Mouse (Mus musculus) midbrain, embryonic 10.5 days (tissue): Measurements from ENCODE around the gene Smap2. TPM values are rescaled to one million over a fixed set of nuclear protein-coding genes. Genes with fewer than 3 reads are reported as not detected.
"Not testable (repeated sequence)": the region's sequence is repeated elsewhere in the genome, so short reads cannot be mapped to it uniquely, and the experiment has no call there.

Experiments used
- DNase-seq: peaks from one replicate; pipeline ENCODE4 v3.0.0-alpha.2; 2017; ENCODE audit warnings: low spot score
- H3K27ac ChIP-seq: fragments of 300-500 bp; sonication (generic); replicated peaks from 2 replicates; pipeline ENCODE4 v1.5.1; 2016; ENCODE audit warnings: mild to moderate bottlenecking
- H3K27me3 ChIP-seq: fragments of 300-500 bp; sonication (generic); 2 replicates; pipeline ENCODE4 v1.6.1; 2016; ENCODE audit warnings: low read depth, mild to moderate bottlenecking; ENCODE audit not compliant: poor library complexity, severe bottlenecking
- H3K36me3 ChIP-seq: fragments of 300-500 bp; sonication (generic); 2 replicates; pipeline ENCODE4 v1.6.1; 2016; ENCODE audit warnings: mild to moderate bottlenecking, moderate library complexity
- H3K4me1 ChIP-seq: fragments of 300-500 bp; sonication (generic); 2 replicates; pipeline ENCODE4 v1.6.1; 2016
- H3K4me3 ChIP-seq: fragments of 300-500 bp; sonication (generic); 2 replicates; pipeline ENCODE4 v1.5.1; 2016; ENCODE audit warnings: mild to moderate bottlenecking, moderate library complexity
- H3K9me3 ChIP-seq: fragments of 300-500 bp; sonication (generic); replicated peaks from 2 replicates; pipeline ENCODE4 v1.6.1; 2016; ENCODE audit warnings: mild to moderate bottlenecking
- WGBS: fragments of 180-500 bp; shearing (Covaris S2); methylation state at CpG from one replicate; pipeline ENCODE4 v1.1.7; 2016; 5-methylcytosine and 5-hydroxymethylcytosine counted together
- polyA plus RNA-seq: library from polyadenylated mRNA; unstranded; fragments of >200 nt; fragmentation: Nextera tagmentation; extraction: Ambion mirVana; gene quantifications from 2 replicates; pipeline ENCODE4 v1.2.1, GENCODE M21; 2016

The Smap2 gene
- polyA plus RNA-seq = 14.0 and 16.1 TPM in 2 replicates

- WGBS = under 1% methylated on average over 37 of the region's 48 CpGs
- Histone ChIP-seq H3K36me3 (no peaks in the 10 kb centered on the region), H3K9me3 (no peaks in the 10 kb centered on the region), H3K27me3 (no peaks in the 10 kb centered on the region), H3K27ac (peak within 1 kb of the TSS; percentile 90), H3K4me1 (peaks cover 26% of the 10 kb centered on the region), H3K4me3 (peak within 1 kb of the TSS; percentile 76)
- DNase-seq = peak; percentile 99
Measured at GRCm38 (mm10) chr4:121016928-121017657, at the start of gene Smap2. Smap2 (minus strand) TSS chr4:121017247.

GRCm38 (mm10) chr4:121065336-121065735 is 48.3 kb upstream of the Smap2 start:
- DNase-seq = no peak
- H3K27ac ChIP-seq = no peak overlapping the region
- 96% methylated on average over 2 of the region's 2 CpGs for WGBS
- no peaks in the 10 kb centered on the region for H3K4me1 ChIP-seq
- H3K9me3 ChIP-seq = no peaks in the 10 kb centered on the region
- H3K36me3 ChIP-seq = peaks cover 78% of the 10 kb centered on the region
- H3K27me3 ChIP-seq = no peaks in the 10 kb centered on the region
- H3K4me3 ChIP-seq = no peak overlapping the region

- H3K4me3 ChIP-seq, H3K27ac ChIP-seq, H3K27me3 ChIP-seq, H3K9me3 ChIP-seq, H3K4me1 ChIP-seq, DNase-seq: not testable (repeated sequence)
- WGBS = 91% methylated on average over 10 of the region's 10 CpGs
- H3K36me3 ChIP-seq = peaks cover 48% of the 10 kb centered on the region
Measured at GRCm38 (mm10) chr4:121059218-121059617, 42.2 kb upstream of the Smap2 start.

- Histone ChIP-seq H3K27ac (no peak overlapping the region), H3K27me3 (peaks cover 30% of the 10 kb centered on the region), H3K4me3 (no peak overlapping the region), H3K9me3 (no peaks in the 10 kb centered on the region), H3K4me1 (peaks cover 14% of the 10 kb centered on the region), H3K36me3 (peaks cover 33% of the 10 kb centered on the region)
- no peak for DNase-seq
- 76% methylated on average over 2 of the region's 2 CpGs for WGBS
Measured at GRCm38 (mm10) chr4:121057032-121057431, 40.0 kb upstream of the Smap2 start.

GRCm38 (mm10) chr4:121056342-121056741 is 39.3 kb upstream of the Smap2 start:
- WGBS = 42% methylated on average over 3 of the region's 3 CpGs
- Histone ChIP-seq H3K4me3 (no peak overlapping the region), H3K9me3 (no peaks in the 10 kb centered on the region), H3K36me3 (peaks cover 27% of the 10 kb centered on the region), H3K4me1 (peaks cover 16% of the 10 kb centered on the region), H3K27ac (no peak overlapping the region), H3K27me3 (peaks cover 37% of the 10 kb centered on the region)
- DNase-seq = no peak

GRCm38 (mm10) chr4:121052454-121053323 is 35.6 kb upstream of the Smap2 start:
- no peak for DNase-seq
- H3K27ac ChIP-seq = no peak overlapping the region
- H3K9me3 ChIP-seq = no peaks in the 10 kb centered on the region
- H3K4me3 ChIP-seq = peak overlapping the region; percentile 44
- peaks cover 41% of the 10 kb centered on the region for H3K27me3 ChIP-seq
- 0 out of 2 replicates have a peak, but pooled peaks cover under 1% of the 10 kb centered on the region for H3K36me3 ChIP-seq
- peaks cover 16% of the 10 kb centered on the region for H3K4me1 ChIP-seq
- WGBS = 8% methylated on average over 35 of the region's 35 CpGs

- H3K4me1 ChIP-seq = peaks cover 16% of the 10 kb centered on the region
- no peak for DNase-seq
- 20% methylated on average over 4 of the region's 4 CpGs for whole genome bisulfite sequencing
- no peak overlapping the region for H3K27ac ChIP-seq
- H3K4me3 ChIP-seq = no peak overlapping the region
- H3K27me3 ChIP-seq = peaks cover 41% of the 10 kb centered on the region
- H3K36me3 ChIP-seq = no peaks in the 10 kb centered on the region
- no peaks in the 10 kb centered on the region for H3K9me3 ChIP-seq
Measured at GRCm38 (mm10) chr4:121051863-121052262, 34.8 kb upstream of the Smap2 start.

- WGBS = 85% methylated on average over 3 of the region's 3 CpGs
Measured at GRCm38 (mm10) chr4:121042946-121043345, 25.9 kb upstream of the Smap2 start.

GRCm38 (mm10) chr4:121042472-121042871 is 25.4 kb upstream of the Smap2 start:
- Histone ChIP-seq H3K4me3 (no peak overlapping the region), H3K27me3 (peaks cover 35% of the 10 kb centered on the region), H3K27ac (peak overlapping the region; percentile 55), H3K36me3 (no peaks in the 10 kb centered on the region), H3K4me1 (peaks cover 36% of the 10 kb centered on the region), H3K9me3 (no peaks in the 10 kb centered on the region)
- 61% methylated on average over 5 of the region's 5 CpGs for WGBS
- no peak for DNase-seq

More at GRCm38 (mm10) chr4:121042946-121043345, 25.9 kb upstream of the Smap2 start:
- no peaks in the 10 kb centered on the region for H3K36me3 ChIP-seq
- no peak overlapping the region for H3K4me3 ChIP-seq
- peaks cover 36% of the 10 kb centered on the region for H3K4me1 ChIP-seq
- H3K9me3 ChIP-seq = no peaks in the 10 kb centered on the region
- DNase-seq = no peak
- H3K27ac ChIP-seq = peak overlapping the region; percentile 55
- H3K27me3 ChIP-seq = peaks cover 30% of the 10 kb centered on the region

- Histone ChIP-seq H3K27me3 (peaks cover 35% of the 10 kb centered on the region), H3K36me3 (no peaks in the 10 kb centered on the region), H3K4me3 (peak overlapping the region; percentile 33; the same call in 1 of the 2 replicates), H3K27ac (peak overlapping the region; percentile 83), H3K9me3 (no peaks in the 10 kb centered on the region), H3K4me1 (peaks cover 36% of the 10 kb centered on the region)
- WGBS = 8% methylated on average over 18 of the region's 18 CpGs
- peak; percentile 78 for DNase-seq
Measured at GRCm38 (mm10) chr4:121040897-121041671, 24.0 kb upstream of the Smap2 start.

- no peak for DNase-seq
- no peaks in the 10 kb centered on the region for H3K9me3 ChIP-seq
- peak overlapping the region; percentile 57 for H3K4me3 ChIP-seq
- H3K4me1 ChIP-seq = peaks cover 36% of the 10 kb centered on the region
- H3K27ac ChIP-seq = peak overlapping the region; percentile 69
- H3K27me3 ChIP-seq = peaks cover 35% of the 10 kb centered on the region
- WGBS = 63% methylated on average over 14 of the region's 14 CpGs
- no peaks in the 10 kb centered on the region for H3K36me3 ChIP-seq
Measured at GRCm38 (mm10) chr4:121040323-121040722, 23.3 kb upstream of the Smap2 start.
